Mouse (Mus musculus): ENCODE results near the gene Glt1d1. TPM values are rescaled to one million over a fixed set of nuclear protein-coding genes. Genes with fewer than 3 reads are reported as not detected.

The Glt1d1 gene
- polyA plus RNA-seq (2012), result not detected in 2 replicates

GRCm38 (mm10) chr5:127632167-127633145, at the start of gene Glt1d1, which contains the start of gene Slc15a4:
Glt1d1 (plus strand) TSS chr5:127632262.
Slc15a4 (minus strand) TSS chr5:127632897.
- no peak for TF ChIP-seq GATA1 (IDR thresholded peaks at IDR 0.05; ENCODE audit: low read length)

GRCm38 (mm10) chr5:127583658-127584057, 48.4 kb upstream of the Glt1d1 start:
- no peak for TF ChIP-seq GATA1 (IDR thresholded peaks at IDR 0.05; ENCODE audit: low read length)

- no peak for TF ChIP-seq GATA1 (IDR thresholded peaks at IDR 0.05; ENCODE audit: low read length)
These were observed 44.2 kb upstream of the Glt1d1 start for GRCm38 (mm10) chr5:127587854-127588253.

GRCm38 (mm10) chr5:127592406-127592805, 39.7 kb upstream of the Glt1d1 start:
- no peak for TF ChIP-seq GATA1 (IDR thresholded peaks at IDR 0.05; ENCODE audit: low read length)

GRCm38 (mm10) chr5:127592854-127593253, 39.2 kb upstream of the Glt1d1 start:
- no peak for TF ChIP-seq GATA1 (IDR thresholded peaks at IDR 0.05; ENCODE audit: low read length)

GRCm38 (mm10) chr5:127595676-127596075, 36.4 kb upstream of the Glt1d1 start:
- TF ChIP-seq GATA1 (IDR thresholded peaks at IDR 0.05; ENCODE audit: low read length), result no peak

- no peak for TF ChIP-seq GATA1 (IDR thresholded peaks at IDR 0.05; ENCODE audit: low read length)
These were observed 35.2 kb upstream of the Glt1d1 start for GRCm38 (mm10) chr5:127596862-127597261.

GRCm38 (mm10) chr5:127602996-127603395, 29.1 kb upstream of the Glt1d1 start:
- TF ChIP-seq GATA1 (IDR thresholded peaks at IDR 0.05; ENCODE audit: low read length), result no peak

- TF ChIP-seq GATA1 (IDR thresholded peaks at IDR 0.05; ENCODE audit: low read length), result no peak
These were observed 24.6 kb upstream of the Glt1d1 start for GRCm38 (mm10) chr5:127607507-127607906.

- no peak for TF ChIP-seq GATA1 (IDR thresholded peaks at IDR 0.05; ENCODE audit: low read length)
These were observed 22.8 kb upstream of the Glt1d1 start for GRCm38 (mm10) chr5:127609191-127609714.

- TF ChIP-seq GATA1 (IDR thresholded peaks at IDR 0.05; ENCODE audit: low read length), result no peak
These were observed 21.1 kb upstream of the Glt1d1 start for GRCm38 (mm10) chr5:127610787-127611509.

- TF ChIP-seq GATA1 (IDR thresholded peaks at IDR 0.05; ENCODE audit: low read length), result no peak
These were observed 20.2 kb upstream of the Glt1d1 start for GRCm38 (mm10) chr5:127611881-127612280.

- TF ChIP-seq GATA1 (IDR thresholded peaks at IDR 0.05; ENCODE audit: low read length), result no peak
These were observed 19.7 kb upstream of the Glt1d1 start for GRCm38 (mm10) chr5:127612397-127612796.

GRCm38 (mm10) chr5:127615459-127615858, 16.6 kb upstream of the Glt1d1 start:
- no peak for TF ChIP-seq GATA1 (IDR thresholded peaks at IDR 0.05; ENCODE audit: low read length)

- no peak for TF ChIP-seq GATA1 (IDR thresholded peaks at IDR 0.05; ENCODE audit: low read length)
These were observed 15.9 kb upstream of the Glt1d1 start for GRCm38 (mm10) chr5:127616151-127616550.
